Comparison of ENCODE assay signal across 27 mouse cellular contexts in the genomic region with DNA sequence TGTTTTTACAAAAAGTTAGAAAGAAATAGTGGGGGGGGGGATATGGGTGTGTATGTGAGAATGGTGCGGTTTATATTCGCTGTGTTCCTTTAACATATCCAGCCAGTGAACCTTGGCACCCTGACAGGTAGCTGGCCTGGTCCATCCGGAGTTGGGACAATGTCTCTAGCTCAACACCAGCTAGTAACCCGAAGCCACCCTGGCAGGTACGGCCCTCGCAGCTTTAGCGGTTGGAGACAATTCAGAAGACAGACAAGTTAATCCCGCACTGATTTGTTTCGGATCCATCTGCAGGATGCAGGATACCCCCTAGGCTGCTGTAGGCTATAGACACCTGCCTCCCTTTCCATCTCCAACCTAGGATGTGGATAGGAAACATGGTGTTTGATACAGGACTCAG. TPM values are rescaled to one million over a fixed set of nuclear protein-coding genes. Genes with fewer than 3 reads are reported as not detected.
DNase-seq lines count a peak whose midpoint lies in the region; ATAC-seq lines count a peak whose summit lies in the region.
"Had no signal": no experiment of that assay in that cellular context is flagged by ENCODE, and none has a peak within 500 bp of the region (broad histone marks: within the 10 kb centered on the region; RNA-seq: fewer than 3 reads in every experiment).

No protein-coding gene starts in this region.

- under 1% methylated on average over 9 of the region's 9 CpGs for WGBS in heart, embryonic 10.5 days
- under 1% methylated on average over 9 of the region's 9 CpGs for WGBS in midbrain, embryonic 11.5 days
- 1% methylated on average over 9 of the region's 9 CpGs for WGBS in midbrain, embryonic 13.5 days
- 2% methylated on average over 9 of the region's 9 CpGs for WGBS in forebrain, embryonic 14.5 days
- WGBS in neural tube, embryonic 11.5 days: 0% methylated on average over 9 of the region's 9 CpGs

- H3K27me3 ChIP-seq in heart, embryonic 10.5 days (ENCODE audit: insufficient read depth, poor library complexity, severe bottlenecking): peaks cover 100% of the 10 kb centered on the region
- H3K27me3 ChIP-seq in midbrain, embryonic 11.5 days (ENCODE audit: control insufficient read depth, insufficient read depth, low read length): peaks cover 95% of the 10 kb centered on the region
- peaks cover 95% of the 10 kb centered on the region for H3K27me3 ChIP-seq in midbrain, embryonic 13.5 days
- H3K27me3 ChIP-seq in forebrain, embryonic 14.5 days (replicated peaks; ENCODE audit: control insufficient read depth, insufficient read depth, low read length): peaks cover 77% of the 10 kb centered on the region
- H3K27me3 ChIP-seq in neural tube, embryonic 11.5 days (ENCODE audit: control insufficient read depth, insufficient read depth, low read length): peaks cover 97% of the 10 kb centered on the region
- H3K27me3 ChIP-seq: CH12.LX had no signal

- H3K9me3 ChIP-seq in heart, embryonic 10.5 days: no peaks in the 10 kb centered on the region
- H3K9me3 ChIP-seq in midbrain, embryonic 11.5 days (ENCODE audit: control insufficient read depth, low read length): no peaks in the 10 kb centered on the region
- H3K9me3 ChIP-seq in midbrain, embryonic 13.5 days: no peaks in the 10 kb centered on the region
- no peaks in the 10 kb centered on the region for H3K9me3 ChIP-seq in forebrain, embryonic 14.5 days (replicated peaks; ENCODE audit: control insufficient read depth, low read length)
- H3K9me3 ChIP-seq in neural tube, embryonic 11.5 days (ENCODE audit: control insufficient read depth, low read length): no peaks in the 10 kb centered on the region
- H3K9me3 ChIP-seq: G1E; heart, embryonic 15.5 days; limb, embryonic 15.5 days had no signal

- H3K9ac ChIP-seq in midbrain, embryonic 11.5 days (ENCODE audit: low read length): no peak overlapping the region
- H3K9ac ChIP-seq in midbrain, embryonic 13.5 days (replicated peaks): no peak overlapping the region
- peak overlapping the region; percentile 68 for H3K9ac ChIP-seq in forebrain, embryonic 14.5 days (ENCODE audit: low read length)
- H3K9ac ChIP-seq in neural tube, embryonic 11.5 days (ENCODE audit: low read length): no peak overlapping the region
- H3K9ac ChIP-seq: heart, embryonic 15.5 days; limb, embryonic 15.5 days; liver, embryonic 14.5 days; lung, embryonic 14.5 days had no signal

- DNase-seq in heart, adult 11 months: peak; percentile 68
- DNase-seq in heart, embryonic 10.5 days (ENCODE audit: low spot score): no peak
- DNase-seq in midbrain, embryonic 11.5 days (ENCODE audit: low spot score, missing footprints): peak; percentile 89
- DNase-seq in forebrain, embryonic 14.5 days (ENCODE audit: low spot score): no peak
- DNase-seq in neural tube, embryonic 11.5 days (ENCODE audit: low spot score): peak; percentile 12
- no peak for DNase-seq in right cerebral cortex, postnatal 14 days
- DNase-seq: adrenal gland, postnatal 36 days; B cell, adult 2 months; cerebellum, adult 9-11 months; gastrocnemius, postnatal 36 days; heart, postnatal 36 days; kidney, adult 11 months; kidney, postnatal 4 days; lung, embryonic 14.5 days; lung, postnatal 4 days; thymus, adult 2 months had no signal

- H3K4me1 ChIP-seq in heart, embryonic 10.5 days: no peaks in the 10 kb centered on the region; the same call in 1 of the 2 replicates
- H3K4me1 ChIP-seq in midbrain, embryonic 11.5 days (ENCODE audit: control insufficient read depth, insufficient read depth, low read length): no peaks in the 10 kb centered on the region
- H3K4me1 ChIP-seq in midbrain, embryonic 13.5 days (replicated peaks): no peaks in the 10 kb centered on the region
- no peaks in the 10 kb centered on the region; the same call in 1 of the 2 replicates for H3K4me1 ChIP-seq in forebrain, embryonic 14.5 days (ENCODE audit: control insufficient read depth, insufficient read depth, low read length)
- H3K4me1 ChIP-seq in neural tube, embryonic 11.5 days (ENCODE audit: control insufficient read depth, insufficient read depth, low read length): no peaks in the 10 kb centered on the region

- H3K4me2 ChIP-seq in midbrain, embryonic 11.5 days: no peak overlapping the region
- H3K4me2 ChIP-seq in midbrain, embryonic 13.5 days (replicated peaks): no peak overlapping the region
- H3K4me2 ChIP-seq in forebrain, embryonic 14.5 days (ENCODE audit: low read length): peak overlapping the region; percentile 65
- H3K4me2 ChIP-seq in neural tube, embryonic 11.5 days (ENCODE audit: low read depth): no peak overlapping the region
- H3K4me2 ChIP-seq: heart, embryonic 15.5 days; limb, embryonic 15.5 days; lung, embryonic 14.5 days had no signal

- no peaks in the 10 kb centered on the region for H3K36me3 ChIP-seq in heart, embryonic 10.5 days
- no peaks in the 10 kb centered on the region for H3K36me3 ChIP-seq in midbrain, embryonic 11.5 days (ENCODE audit: control insufficient read depth, insufficient read depth, low read length)
- H3K36me3 ChIP-seq in midbrain, embryonic 13.5 days: no peaks in the 10 kb centered on the region
- no peaks in the 10 kb centered on the region for H3K36me3 ChIP-seq in forebrain, embryonic 14.5 days (ENCODE audit: control insufficient read depth, insufficient read depth, low read length)
- H3K36me3 ChIP-seq in neural tube, embryonic 11.5 days (ENCODE audit: control insufficient read depth, insufficient read depth, low read length): no peaks in the 10 kb centered on the region
- H3K36me3 ChIP-seq: G1E; heart, embryonic 15.5 days; limb, embryonic 15.5 days had no signal

- ATAC-seq in midbrain, embryonic 11.5 days (ENCODE audit: low FRiP score): no peak
- no peak for ATAC-seq in midbrain, embryonic 13.5 days
- no peak for ATAC-seq in forebrain, embryonic 14.5 days
- ATAC-seq in neural tube, embryonic 11.5 days (ENCODE audit: insufficient read depth, low FRiP score, low TSS enrichment): no peak
- ATAC-seq: hindbrain, postnatal 0 days; Patski had no signal

- H3K4me3 ChIP-seq in heart, embryonic 10.5 days: no peak overlapping the region
- no peak overlapping the region for H3K4me3 ChIP-seq in midbrain, embryonic 11.5 days (ENCODE audit: low read depth, low read length)
- H3K4me3 ChIP-seq in midbrain, embryonic 13.5 days (replicated peaks): no peak overlapping the region
- peak overlapping the region; percentile 32 for H3K4me3 ChIP-seq in forebrain, embryonic 14.5 days (ENCODE audit: low read depth, low read length)
- H3K4me3 ChIP-seq in neural tube, embryonic 11.5 days (ENCODE audit: low read depth, low read length): no peak overlapping the region
- H3K4me3 ChIP-seq: heart, embryonic 15.5 days; limb, embryonic 15.5 days had no signal

- no peak overlapping the region for H3K27ac ChIP-seq in heart, embryonic 10.5 days
- no peak overlapping the region for H3K27ac ChIP-seq in midbrain, embryonic 11.5 days (ENCODE audit: low read depth, low read length)
- no peak overlapping the region for H3K27ac ChIP-seq in midbrain, embryonic 13.5 days
- peak overlapping the region; percentile 50; the same call in 1 of the 2 replicates for H3K27ac ChIP-seq in forebrain, embryonic 14.5 days (ENCODE audit: low read depth, low read length)
- no peak overlapping the region for H3K27ac ChIP-seq in neural tube, embryonic 11.5 days (ENCODE audit: low read depth, low read length)
- H3K27ac ChIP-seq: heart, embryonic 15.5 days; hindbrain, postnatal 0 days; limb, embryonic 15.5 days; liver, embryonic 14.5 days; stomach, postnatal 0 days had no signal

RNA-seq across cellular contexts. Expression of a gene that starts 9.0 kb away (rescaled TPM):
- 0.23 and 0.57 TPM in 2 replicates for polyA plus RNA-seq in heart, embryonic 10.5 days (2016; fragmentation: Nextera tagmentation; extraction: Ambion mirVana)
- 0.33 and 0.81 TPM in 2 replicates for polyA plus RNA-seq in midbrain, embryonic 11.5 days (2014; fragmentation: Nextera tagmentation; extraction: Ambion mirVana)
- polyA plus RNA-seq in midbrain, embryonic 13.5 days (2015; fragmentation: Nextera tagmentation; extraction: Ambion mirVana): 3.1 and 4.4 TPM in 2 replicates
- 4.4 and 5.8 TPM in 2 replicates for polyA plus RNA-seq in forebrain, embryonic 14.5 days (2014; fragmentation: Nextera tagmentation; extraction: Ambion mirVana)
- not detected in 2 replicates for polyA plus RNA-seq in neural tube, embryonic 11.5 days (2014; fragmentation: Nextera tagmentation; extraction: Ambion mirVana)
- polyA plus RNA-seq: G1E; hindbrain, postnatal 0 days; kidney, embryonic 16.5 days; liver, embryonic 14.5 days; lung, embryonic 14.5 days; neural tube, embryonic 14.5 days; stomach, postnatal 0 days; thymus, adult 2 months had no signal

RNA-seq across cellular contexts. Expression of a gene that starts 27.7 kb away (rescaled TPM):
- 4.0 and 8.9 TPM in 2 replicates for polyA plus RNA-seq in heart, embryonic 10.5 days (2016; fragmentation: Nextera tagmentation; extraction: Ambion mirVana)
- 5.2 and 7.7 TPM in 2 replicates for polyA plus RNA-seq in midbrain, embryonic 11.5 days (2014; fragmentation: Nextera tagmentation; extraction: Ambion mirVana)
- 22.4 and 22.9 TPM in 2 replicates for polyA plus RNA-seq in midbrain, embryonic 13.5 days (2015; fragmentation: Nextera tagmentation; extraction: Ambion mirVana)
- 55.7 and 77.2 TPM in 2 replicates for polyA plus RNA-seq in forebrain, embryonic 14.5 days (2014; fragmentation: Nextera tagmentation; extraction: Ambion mirVana)
- polyA plus RNA-seq in neural tube, embryonic 11.5 days (2014; fragmentation: Nextera tagmentation; extraction: Ambion mirVana): 0.74 and 0.97 TPM in 2 replicates
- polyA plus RNA-seq: G1E; hindbrain, postnatal 0 days; liver, embryonic 14.5 days; neural tube, embryonic 14.5 days had no signal

Comparison
In these comparisons a context has a peak if more than half of its experiments do, and no peak if none do; other contexts are left out.
1. DNase-seq: peak in heart, adult 11 months (single experiment), midbrain, embryonic 11.5 days (single experiment) and neural tube, embryonic 11.5 days (single experiment); none in heart, embryonic 10.5 days (single experiment), forebrain, embryonic 14.5 days (single experiment) and right cerebral cortex, postnatal 14 days (single experiment).